Mouse (Mus musculus) liver, embryonic 16.5 days (tissue): ENCODE measurements around the gene Smg9. TPM values are rescaled to one million over a fixed set of nuclear protein-coding genes. Genes with fewer than 3 reads are reported as not detected.

ENCODE experiments used
- ATAC-seq: fragments of 200-750 bp; cut with Nextera tagmentation; 2 replicates; pipeline ENCODE4 v1.8.0; 2017; ENCODE audit warnings: low read depth, mild to moderate bottlenecking, moderate number of reproducible peaks, moderate library complexity
- H3K27ac ChIP-seq: fragments of 300-500 bp; sonication (generic); 2 replicates; pipeline ENCODE4 v1.5.1; 2014; ENCODE audit warnings: mild to moderate bottlenecking, low read length
- H3K27me3 ChIP-seq: fragments of 300-500 bp; sonication (generic); 2 replicates; pipeline ENCODE4 v1.6.1; 2014; ENCODE audit warnings: low read depth, low read length, mixed read lengths; ENCODE audit not compliant: control insufficient read depth, insufficient read depth
- H3K36me3 ChIP-seq: fragments of 300-500 bp; sonication (generic); 2 replicates; pipeline ENCODE4 v1.6.1; 2014; ENCODE audit warnings: mild to moderate bottlenecking; ENCODE audit not compliant: control insufficient read depth, insufficient read depth
- H3K4me1 ChIP-seq: fragments of 300-500 bp; sonication (generic); 2 replicates; pipeline ENCODE4 v1.6.1; 2014; ENCODE audit warnings: low read depth, low read length, mixed read lengths; ENCODE audit not compliant: control insufficient read depth
- H3K4me2 ChIP-seq: fragments of 300-500 bp; sonication (generic); 2 replicates; pipeline ENCODE4 v1.6.1; 2014; ENCODE audit warnings: low read depth, low read length, mixed read lengths
- H3K4me3 ChIP-seq: fragments of 300-500 bp; sonication (generic); 2 replicates; pipeline ENCODE4 v1.5.1; 2014; ENCODE audit warnings: low read depth, mild to moderate bottlenecking, low read length
- H3K9ac ChIP-seq: fragments of 300-500 bp; sonication (generic); 2 replicates; pipeline ENCODE4 v1.6.1; 2014; ENCODE audit warnings: low read depth, low read length
- H3K9me3 ChIP-seq: fragments of 300-500 bp; sonication (generic); replicated peaks from 2 replicates; pipeline ENCODE4 v1.6.1; 2016; ENCODE audit warnings: low read length; ENCODE audit not compliant: control insufficient read depth
- WGBS: fragments of 180-500 bp; shearing (Covaris S2); extraction: QIAGEN DNeasy Blood & Tissue Kit; methylation state at CpG from one replicate; pipeline ENCODE4 v1.1.7; 2014; ENCODE audit not compliant: insufficient replicate concordance; 5-methylcytosine and 5-hydroxymethylcytosine counted together
- polyA plus RNA-seq: library from polyadenylated mRNA; unstranded; fragments of >200 nt; fragmentation: Nextera tagmentation; extraction: Ambion mirVana; gene quantifications from 2 replicates; pipeline ENCODE4 v1.2.1, GENCODE M21; 2015

Gene Smg9
- polyA plus RNA-seq = 12.8 and 14.3 TPM in 2 replicates

- peak within 1 kb of the TSS; percentile 87 for H3K4me2 ChIP-seq
- H3K27me3 ChIP-seq = no peaks in the 10 kb centered on the region
- peak within 1 kb of the TSS; percentile 77 for H3K4me3 ChIP-seq
- peaks cover 49% of the 10 kb centered on the region for H3K4me1 ChIP-seq
- H3K9me3 ChIP-seq = no peaks in the 10 kb centered on the region; the same call in 1 of the 2 replicates
- 1% methylated on average over 66 of the region's 66 CpGs for WGBS
- peak; percentile 89 for ATAC-seq
- peak within 1 kb of the TSS; percentile 83 for H3K9ac ChIP-seq
- peak within 1 kb of the TSS; percentile 100 for H3K27ac ChIP-seq
- H3K36me3 ChIP-seq = peaks cover 11% of the 10 kb centered on the region; the same call in 1 of the 2 replicates
These were observed at the start of gene Smg9 for GRCm38 (mm10) chr7:24399256-24400081. Gene Smg9 (plus strand): TSS chr7:24399619.

- no peak for ATAC-seq
- Histone ChIP-seq H3K9me3 (no peaks in the 10 kb centered on the region), H3K36me3 (no peaks in the 10 kb centered on the region), H3K27ac (no peak overlapping the region), H3K27me3 (no peaks in the 10 kb centered on the region), H3K9ac (no peak overlapping the region), H3K4me3 (no peak overlapping the region), H3K4me2 (no peak overlapping the region), H3K4me1 (no peaks in the 10 kb centered on the region)
- 65% methylated on average over 6 of the region's 6 CpGs for WGBS
These were observed 43.8 kb upstream of the Smg9 start for GRCm38 (mm10) chr7:24355646-24356045.

- Histone ChIP-seq H3K4me2 (no peak overlapping the region), H3K27ac (no peak overlapping the region), H3K4me3 (no peak overlapping the region), H3K4me1 (no peaks in the 10 kb centered on the region), H3K27me3 (no peaks in the 10 kb centered on the region), H3K9me3 (no peaks in the 10 kb centered on the region), H3K36me3 (no peaks in the 10 kb centered on the region), H3K9ac (no peak overlapping the region)
- WGBS = 66% methylated on average over 10 of the region's 10 CpGs
- no peak for ATAC-seq
These were observed 43.3 kb upstream of the Smg9 start for GRCm38 (mm10) chr7:24356081-24356480.

- Histone ChIP-seq H3K4me2 (no peak overlapping the region), H3K4me1 (no peaks in the 10 kb centered on the region), H3K36me3 (no peaks in the 10 kb centered on the region), H3K9ac (no peak overlapping the region), H3K9me3 (no peaks in the 10 kb centered on the region), H3K27me3 (peaks cover 2% of the 10 kb centered on the region; the same call in 1 of the 2 replicates), H3K27ac (no peak overlapping the region), H3K4me3 (no peak overlapping the region)
- 43% methylated on average over 4 of the region's 4 CpGs for WGBS
- ATAC-seq = no peak
These were observed 41.5 kb upstream of the Smg9 start for GRCm38 (mm10) chr7:24357899-24358298.

- H3K9me3 ChIP-seq = no peaks in the 10 kb centered on the region
- 19% methylated on average over 9 of the region's 9 CpGs for WGBS
- no peak for ATAC-seq
These were observed 40.1 kb upstream of the Smg9 start for GRCm38 (mm10) chr7:24359269-24359668.

GRCm38 (mm10) chr7:24361001-24361400 lies 38.4 kb upstream of the Smg9 start:
- WGBS = 41% methylated on average over 4 of the region's 4 CpGs
- no peaks in the 10 kb centered on the region for H3K36me3 ChIP-seq
- H3K9me3 ChIP-seq = no peaks in the 10 kb centered on the region
- H3K27me3 ChIP-seq = peaks cover 3% of the 10 kb centered on the region; the same call in 1 of the 2 replicates
- ATAC-seq = no peak
- no peak overlapping the region for H3K9ac ChIP-seq
- no peak overlapping the region for H3K27ac ChIP-seq
- H3K4me3 ChIP-seq = no peak overlapping the region
- H3K4me2 ChIP-seq = no peak overlapping the region
- H3K4me1 ChIP-seq = peaks cover 12% of the 10 kb centered on the region

More at GRCm38 (mm10) chr7:24359269-24359668, 40.1 kb upstream of the Smg9 start:
- no peak overlapping the region for H3K4me2 ChIP-seq
- H3K9ac ChIP-seq = no peak overlapping the region
- no peak overlapping the region for H3K4me3 ChIP-seq
- H3K4me1 ChIP-seq = no peaks in the 10 kb centered on the region
- H3K36me3 ChIP-seq = no peaks in the 10 kb centered on the region
- no peak overlapping the region for H3K27ac ChIP-seq
- peaks cover 3% of the 10 kb centered on the region; the same call in 1 of the 2 replicates for H3K27me3 ChIP-seq

GRCm38 (mm10) chr7:24363228-24363627 lies 36.2 kb upstream of the Smg9 start:
- no peak for ATAC-seq
- no peak overlapping the region for H3K4me3 ChIP-seq
- H3K4me1 ChIP-seq = peaks cover 34% of the 10 kb centered on the region
- no peaks in the 10 kb centered on the region for H3K9me3 ChIP-seq
- WGBS = 23% methylated on average over 7 of the region's 7 CpGs
- peaks cover 3% of the 10 kb centered on the region; the same call in 1 of the 2 replicates for H3K27me3 ChIP-seq
- H3K36me3 ChIP-seq = no peaks in the 10 kb centered on the region
- H3K9ac ChIP-seq = no peak overlapping the region
- H3K27ac ChIP-seq = no peak overlapping the region
- no peak overlapping the region for H3K4me2 ChIP-seq

- Histone ChIP-seq H3K27me3 (peaks cover 3% of the 10 kb centered on the region; the same call in 1 of the 2 replicates), H3K4me1 (peaks cover 50% of the 10 kb centered on the region), H3K9ac (peak overlapping the region; percentile 64), H3K4me2 (no peak overlapping the region), H3K9me3 (no peaks in the 10 kb centered on the region), H3K36me3 (no peaks in the 10 kb centered on the region), H3K4me3 (no peak overlapping the region), H3K27ac (peak overlapping the region; percentile 82)
- ATAC-seq = peak; percentile 58
- 18% methylated on average over 10 of the region's 10 CpGs for WGBS
These were observed 34.6 kb upstream of the Smg9 start for GRCm38 (mm10) chr7:24364827-24365226.
